ENCODE assay signal across 28 mouse cellular contexts in the genomic region with DNA sequence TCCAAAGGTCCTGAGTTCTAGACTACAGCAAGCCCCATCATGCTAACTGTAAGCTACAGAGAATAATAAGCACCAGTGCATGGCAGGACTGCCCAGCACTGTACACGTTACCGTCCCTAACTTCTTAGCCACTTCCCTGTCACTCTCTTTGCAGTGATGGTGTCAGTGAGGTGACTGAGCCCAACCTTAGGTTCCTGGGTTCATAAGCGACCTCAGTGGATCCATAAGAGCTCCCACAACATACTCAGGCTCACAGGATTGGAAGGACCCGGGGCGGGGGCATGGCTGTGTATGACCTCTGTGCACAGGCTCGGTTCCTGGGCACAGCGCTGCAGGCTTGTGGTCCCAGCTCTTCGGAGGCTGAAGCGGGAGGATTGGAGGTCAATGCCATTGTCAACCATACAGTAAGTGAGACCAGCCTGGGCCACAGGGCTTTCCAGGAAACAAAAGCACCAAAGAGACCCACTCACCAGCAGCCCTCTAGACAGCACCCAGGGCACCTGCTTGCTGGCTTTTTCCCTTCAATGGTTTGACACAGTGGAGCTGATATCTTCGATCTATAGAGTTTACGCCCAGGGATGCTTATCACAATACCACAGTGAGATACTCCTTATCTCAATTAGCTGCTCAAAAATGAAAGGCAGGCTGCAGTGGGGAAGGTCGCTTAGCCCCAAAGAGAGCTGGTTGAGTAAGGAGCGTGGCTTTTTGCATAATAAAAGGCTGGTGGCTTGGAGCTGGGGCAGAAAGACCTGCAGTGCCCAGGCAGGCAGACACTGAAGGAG. TPM values are rescaled to one million over a fixed set of nuclear protein-coding genes. Genes with fewer than 3 reads are reported as not detected.
A peak's percentile ranks its signal among the peaks of the same experiment; 100 is the strongest.
DNase-seq lines count a peak whose midpoint lies in the region; ATAC-seq and TF ChIP-seq lines count a peak whose summit lies in the region.
"Had no signal": no experiment of that assay in that cellular context is flagged by ENCODE, and none has a peak within 500 bp of the region (broad histone marks: within the 10 kb centered on the region; RNA-seq: fewer than 3 reads in every experiment).

No protein-coding gene starts in this region.

- H3K9me3 ChIP-seq in intestine, postnatal 0 days (ENCODE audit: control insufficient read depth) = no peaks in the 10 kb centered on the region
- H3K9me3 ChIP-seq in intestine, embryonic 16.5 days (ENCODE audit: control insufficient read depth, low read length) = no peaks in the 10 kb centered on the region
- no peaks in the 10 kb centered on the region for H3K9me3 ChIP-seq in midbrain, embryonic 16.5 days (replicated peaks; ENCODE audit: control insufficient read depth, low read length, poor library complexity, severe bottlenecking)
- no peaks in the 10 kb centered on the region for H3K9me3 ChIP-seq in midbrain, postnatal 0 days (ENCODE audit: low read length)
- H3K9me3 ChIP-seq: forebrain, embryonic 13.5 days; heart, embryonic 10.5 days; hindbrain, embryonic 13.5 days; midbrain, embryonic 12.5 days; neural tube, embryonic 15.5 days had no signal

- H3K27ac ChIP-seq in intestine, postnatal 0 days (ENCODE audit: low read depth, low read length) = peak overlapping the region; percentile 15; the same call in 1 of the 2 replicates
- no peak overlapping the region for H3K27ac ChIP-seq in intestine, embryonic 16.5 days (ENCODE audit: low read length)
- no peak overlapping the region for H3K27ac ChIP-seq in midbrain, embryonic 16.5 days (ENCODE audit: low read length)
- H3K27ac ChIP-seq in midbrain, postnatal 0 days (ENCODE audit: low read depth, low read length) = no peak overlapping the region
- H3K27ac ChIP-seq: forebrain, embryonic 13.5 days; heart, embryonic 10.5 days; hindbrain, embryonic 13.5 days; kidney, postnatal 0 days; macrophage; midbrain, embryonic 12.5 days; neural tube, embryonic 15.5 days had no signal

- DNase-seq in midbrain, postnatal 0 days (ENCODE audit: low spot score) = no peak
- no peak for DNase-seq in frontal cortex, adult 2 months (ENCODE audit: extremely low spot score in 1 of 2, low spot score in 1 of 2)
- DNase-seq in ovary, adult 18-20 months (ENCODE audit: low spot score) = no peak
- DNase-seq: adrenal gland, adult 8-10 months; cerebellum, adult 8-10 months; cerebellum, postnatal 25 days; gastrocnemius, postnatal 14 days; heart, adult 11 months; heart, postnatal 4 days; kidney, adult 18-20 months; kidney, postnatal 4 days; left cerebral cortex, postnatal 4 days; lung, adult 18-20 months; right cerebral cortex, adult 18-20 months; spleen, adult 18-20 months; thymus, postnatal 14 days had no signal

- H3K4me3 ChIP-seq in intestine, postnatal 0 days (ENCODE audit: low read depth, low read length) = no peak overlapping the region
- no peak overlapping the region for H3K4me3 ChIP-seq in intestine, embryonic 16.5 days (ENCODE audit: low read length)
- H3K4me3 ChIP-seq in midbrain, embryonic 16.5 days (ENCODE audit: low read depth, low read length) = no peak overlapping the region
- H3K4me3 ChIP-seq in midbrain, postnatal 0 days (ENCODE audit: low read depth, low read length) = no peak overlapping the region
- H3K4me3 ChIP-seq: forebrain, embryonic 13.5 days; heart, embryonic 10.5 days; hindbrain, embryonic 13.5 days; midbrain, embryonic 12.5 days; neural tube, embryonic 15.5 days had no signal

- no peak for ATAC-seq in intestine, postnatal 0 days
- ATAC-seq in intestine, embryonic 16.5 days = no peak
- 0 out of 2 replicates have a peak, but pooled peaks have one; percentile 21 for ATAC-seq in midbrain, embryonic 16.5 days
- ATAC-seq in midbrain, postnatal 0 days (ENCODE audit: low FRiP score) = no peak
- peak; percentile 71 for ATAC-seq in megakaryocyte, adult 5-6 weeks (ENCODE audit: poor library complexity, severe bottlenecking)
- ATAC-seq: forebrain, embryonic 13.5 days; lung, postnatal 0 days had no signal

- H3K4me2 ChIP-seq in intestine, postnatal 0 days (replicated peaks; ENCODE audit: low read depth) = no peak overlapping the region
- H3K4me2 ChIP-seq in intestine, embryonic 16.5 days (ENCODE audit: low read depth, low read length) = no peak overlapping the region
- H3K4me2 ChIP-seq in midbrain, embryonic 16.5 days (ENCODE audit: low read length) = no peak overlapping the region
- H3K4me2 ChIP-seq in midbrain, postnatal 0 days (ENCODE audit: low read depth, low read length, poor library complexity, severe bottlenecking) = no peak overlapping the region
- H3K4me2 ChIP-seq: forebrain, embryonic 13.5 days; hindbrain, embryonic 13.5 days; midbrain, embryonic 12.5 days; neural tube, embryonic 15.5 days had no signal

- H3K9ac ChIP-seq in intestine, postnatal 0 days (ENCODE audit: low read depth, low read length) = no peak overlapping the region
- no peak overlapping the region for H3K9ac ChIP-seq in intestine, embryonic 16.5 days (ENCODE audit: low read depth, low read length)
- no peak overlapping the region for H3K9ac ChIP-seq in midbrain, embryonic 16.5 days (ENCODE audit: low read depth, low read length)
- H3K9ac ChIP-seq in midbrain, postnatal 0 days (replicated peaks; ENCODE audit: low read length, poor library complexity, severe bottlenecking) = no peak overlapping the region
- H3K9ac ChIP-seq: forebrain, embryonic 13.5 days; hindbrain, embryonic 13.5 days; midbrain, embryonic 12.5 days; neural tube, embryonic 15.5 days had no signal

- no peaks in the 10 kb centered on the region for H3K27me3 ChIP-seq in intestine, postnatal 0 days (replicated peaks; ENCODE audit: control insufficient read depth, insufficient read depth, low read length)
- H3K27me3 ChIP-seq in intestine, embryonic 16.5 days (replicated peaks; ENCODE audit: control insufficient read depth, insufficient read depth, low read length) = no peaks in the 10 kb centered on the region
- no peaks in the 10 kb centered on the region for H3K27me3 ChIP-seq in midbrain, embryonic 16.5 days (ENCODE audit: control insufficient read depth, insufficient read depth, low read depth, low read length)
- no peaks in the 10 kb centered on the region for H3K27me3 ChIP-seq in midbrain, postnatal 0 days (ENCODE audit: insufficient read depth, low read length)
- H3K27me3 ChIP-seq: forebrain, embryonic 13.5 days; hindbrain, embryonic 13.5 days; midbrain, embryonic 12.5 days; neural tube, embryonic 15.5 days had no signal

- TF ChIP-seq CTCF in intestine, postnatal 0 days (IDR thresholded peaks at IDR 0.05; ENCODE audit: low read depth) = no peak
- TF ChIP-seq CTCF in midbrain, postnatal 0 days (IDR thresholded peaks at IDR 0.05) = no peak

- peaks cover 16% of the 10 kb centered on the region for H3K36me3 ChIP-seq in intestine, postnatal 0 days (ENCODE audit: control insufficient read depth, insufficient read depth)
- H3K36me3 ChIP-seq in intestine, embryonic 16.5 days (ENCODE audit: control insufficient read depth, insufficient read depth, low read length) = no peaks in the 10 kb centered on the region
- peaks cover 13% of the 10 kb centered on the region for H3K36me3 ChIP-seq in midbrain, embryonic 16.5 days (ENCODE audit: control insufficient read depth, insufficient read depth, low read length)
- H3K36me3 ChIP-seq in midbrain, postnatal 0 days (ENCODE audit: insufficient read depth, low read length) = peaks cover 35% of the 10 kb centered on the region

- no peaks in the 10 kb centered on the region for H3K4me1 ChIP-seq in intestine, postnatal 0 days (replicated peaks; ENCODE audit: control insufficient read depth, insufficient read depth, low read length)
- no peaks in the 10 kb centered on the region for H3K4me1 ChIP-seq in intestine, embryonic 16.5 days (ENCODE audit: control insufficient read depth, insufficient read depth, low read length)
- peaks cover 2% of the 10 kb centered on the region for H3K4me1 ChIP-seq in midbrain, embryonic 16.5 days (ENCODE audit: control insufficient read depth, insufficient read depth, low read length)
- H3K4me1 ChIP-seq in midbrain, postnatal 0 days (ENCODE audit: insufficient read depth, low read length) = no peaks in the 10 kb centered on the region

- WGBS in intestine, postnatal 0 days = 82% methylated on average over 13 of the region's 13 CpGs
- 82% methylated on average over 13 of the region's 13 CpGs for WGBS in intestine, embryonic 16.5 days
- 80% methylated on average over 13 of the region's 13 CpGs for WGBS in midbrain, embryonic 16.5 days
- 78% methylated on average over 13 of the region's 13 CpGs for WGBS in midbrain, postnatal 0 days

RNA-seq across cellular contexts. Expression of a gene that starts 7.8 kb away (rescaled TPM):
- 13.5 TPM in 2 replicates for polyA plus RNA-seq in intestine, postnatal 0 days (2015; fragmentation: Nextera tagmentation; extraction: Ambion mirVana)
- 8.5 and 10.1 TPM in 2 replicates for polyA plus RNA-seq in intestine, embryonic 16.5 days (2015; fragmentation: Nextera tagmentation; extraction: Ambion mirVana)
- 34.4 and 34.8 TPM in 2 replicates for polyA plus RNA-seq in midbrain, embryonic 16.5 days (2015; fragmentation: Nextera tagmentation; extraction: Ambion mirVana)
- 29.7 and 31.0 TPM in 2 replicates for total RNA-seq in midbrain, postnatal 0 days (2014; rRNA removed)
- polyA plus RNA-seq in midbrain, postnatal 0 days (2015; fragmentation: Nextera tagmentation; extraction: Ambion mirVana) = 23.7 and 24.4 TPM in 2 replicates
- total RNA-seq in megakaryocyte, adult 5-6 weeks (2015) = 4.2 and 5.3 TPM in 2 replicates
- total RNA-seq in megakaryocyte, adult 5-6 weeks (2017) = 5.3 and 7.8 TPM in 2 replicates
- 17.7 and 19.0 TPM in 2 replicates for polyA plus RNA-seq in frontal cortex, adult 2 months (2012; rRNA removed)

RNA-seq across cellular contexts. Expression of a gene that starts 27.8 kb away (rescaled TPM):
- polyA plus RNA-seq in intestine, postnatal 0 days (2015; fragmentation: Nextera tagmentation; extraction: Ambion mirVana) = 16.5 and 19.8 TPM in 2 replicates
- 30.8 and 32.4 TPM in 2 replicates for polyA plus RNA-seq in intestine, embryonic 16.5 days (2015; fragmentation: Nextera tagmentation; extraction: Ambion mirVana)
- 53.1 and 55.7 TPM in 2 replicates for polyA plus RNA-seq in midbrain, embryonic 16.5 days (2015; fragmentation: Nextera tagmentation; extraction: Ambion mirVana)
- 65.1 and 69.9 TPM in 2 replicates for total RNA-seq in midbrain, postnatal 0 days (2014; rRNA removed)
- polyA plus RNA-seq in midbrain, postnatal 0 days (2015; fragmentation: Nextera tagmentation; extraction: Ambion mirVana) = 23.2 and 28.7 TPM in 2 replicates
- total RNA-seq in megakaryocyte, adult 5-6 weeks (2015) = 86.3 and 89.1 TPM in 2 replicates
- 80.3 and 117 TPM in 2 replicates for total RNA-seq in megakaryocyte, adult 5-6 weeks (2017)
- polyA plus RNA-seq in frontal cortex, adult 2 months (2012; rRNA removed) = 72.1 and 74.5 TPM in 2 replicates

RNA-seq across cellular contexts. Expression of a gene that starts 54.2 kb away (rescaled TPM):
- polyA plus RNA-seq in intestine, postnatal 0 days (2015; fragmentation: Nextera tagmentation; extraction: Ambion mirVana) = 13.5 and 16.2 TPM in 2 replicates
- 42.0 and 48.8 TPM in 2 replicates for polyA plus RNA-seq in intestine, embryonic 16.5 days (2015; fragmentation: Nextera tagmentation; extraction: Ambion mirVana)
- 29.4 and 34.9 TPM in 2 replicates for polyA plus RNA-seq in midbrain, embryonic 16.5 days (2015; fragmentation: Nextera tagmentation; extraction: Ambion mirVana)
- 14.0 and 26.9 TPM in 2 replicates for total RNA-seq in midbrain, postnatal 0 days (2014; rRNA removed)
- 16.7 and 17.5 TPM in 2 replicates for polyA plus RNA-seq in midbrain, postnatal 0 days (2015; fragmentation: Nextera tagmentation; extraction: Ambion mirVana)
- total RNA-seq in megakaryocyte, adult 5-6 weeks (2015) = 50.3 and 50.9 TPM in 2 replicates
- total RNA-seq in megakaryocyte, adult 5-6 weeks (2017) = 57.7 and 68.7 TPM in 2 replicates
- 16.0 and 17.8 TPM in 2 replicates for polyA plus RNA-seq in frontal cortex, adult 2 months (2012; rRNA removed)

Comparison
In these comparisons a context has a peak if more than half of its experiments do, and no peak if none do; other contexts are left out.
1. ATAC-seq: peak in midbrain, embryonic 16.5 days (single experiment) and megakaryocyte, adult 5-6 weeks (single experiment); none in intestine, postnatal 0 days (single experiment), intestine, embryonic 16.5 days (single experiment) and midbrain, postnatal 0 days (single experiment).